Mouse (Mus musculus): ENCODE results near the gene Tnfsf13.

DNA sequence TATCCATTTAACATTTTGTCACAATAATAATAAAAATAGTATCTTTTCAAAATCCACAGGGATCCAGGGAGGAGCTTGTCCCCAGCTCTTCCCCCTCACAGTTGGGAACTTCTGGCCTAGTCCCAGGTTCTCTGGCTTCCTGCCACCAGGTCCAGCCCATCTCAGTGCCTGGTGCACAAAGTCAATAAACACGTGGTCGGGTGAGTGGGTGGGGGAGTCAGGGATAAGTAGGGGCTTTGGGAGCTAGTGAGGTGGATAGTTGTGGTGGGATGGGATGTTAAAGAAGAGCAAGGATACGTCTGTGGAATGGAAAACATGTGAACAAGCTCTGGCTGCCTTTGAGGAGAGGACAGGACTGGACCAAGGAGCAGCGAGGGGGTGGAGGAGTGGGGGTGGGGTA is 793 bp upstream of the Tnfsf13 start:
- no peak for TF ChIP-seq POLR2A (IDR thresholded peaks at IDR 0.05; ENCODE audit: control insufficient read depth in 1 of 2, insufficient read depth in 1 of 2, low read depth in 1 of 2, low read length in 2 of 2, poor library complexity in 1 of 2)
- TF ChIP-seq ZKSCAN1 (IDR thresholded peaks at IDR 0.05; ENCODE audit: low read depth, low read length), result no peak
- TF ChIP-seq RAD21 (IDR thresholded peaks at IDR 0.05; ENCODE audit: low read depth, low read length), result no peak
- no peak for TF ChIP-seq ZNF384 (IDR thresholded peaks at IDR 0.05; ENCODE audit: low read depth, low read length)
- TF ChIP-seq SMC3 (IDR thresholded peaks at IDR 0.05; ENCODE audit: low read depth, low read length), result no peak
- TF ChIP-seq TAL1 (IDR thresholded peaks at IDR 0.05; ENCODE audit: low read length), result no peak
- TF ChIP-seq CTCF (IDR thresholded peaks at IDR 0.05 in 2 of 3, conservative IDR thresholded peaks at IDR 0.05 in 1 of 3; ENCODE audit: control insufficient read depth in 1 of 3, insufficient read depth in 1 of 3, low read depth in 2 of 3, low read length in 3 of 3, poor library complexity in 1 of 3, severe bottlenecking in 1 of 3), result no peak
- TF ChIP-seq JUND (IDR thresholded peaks at IDR 0.05; ENCODE audit: low read depth, low read length), result no peak
- TF ChIP-seq EP300 (IDR thresholded peaks at IDR 0.05; ENCODE audit: low read depth in 1 of 2, low read length in 2 of 2), result no peak
- no peak for TF ChIP-seq UBTF (IDR thresholded peaks at IDR 0.05; ENCODE audit: borderline replicate concordance, insufficient read depth, low read depth, low read length)
- no peak for TF ChIP-seq HCFC1 (IDR thresholded peaks at IDR 0.05; ENCODE audit: low read depth, low read length)
- no peak for TF ChIP-seq BHLHE40 (IDR thresholded peaks at IDR 0.05; ENCODE audit: borderline replicate concordance, low read depth, low read length)

Data from MEL (cell line).